Mouse (Mus musculus) ovary, postnatal 14 days (tissue): ENCODE data around the gene Lrfn1.
"Not testable (repeated sequence)": the region's sequence is repeated elsewhere in the genome, so short reads cannot be mapped to it uniquely, and the experiment has no call there.

Experiments
- DNase-seq: peaks from one replicate; pipeline ENCODE4 v3.0.0; 2022; ENCODE audit warnings: low spot score

The Lrfn1 gene

DNA sequence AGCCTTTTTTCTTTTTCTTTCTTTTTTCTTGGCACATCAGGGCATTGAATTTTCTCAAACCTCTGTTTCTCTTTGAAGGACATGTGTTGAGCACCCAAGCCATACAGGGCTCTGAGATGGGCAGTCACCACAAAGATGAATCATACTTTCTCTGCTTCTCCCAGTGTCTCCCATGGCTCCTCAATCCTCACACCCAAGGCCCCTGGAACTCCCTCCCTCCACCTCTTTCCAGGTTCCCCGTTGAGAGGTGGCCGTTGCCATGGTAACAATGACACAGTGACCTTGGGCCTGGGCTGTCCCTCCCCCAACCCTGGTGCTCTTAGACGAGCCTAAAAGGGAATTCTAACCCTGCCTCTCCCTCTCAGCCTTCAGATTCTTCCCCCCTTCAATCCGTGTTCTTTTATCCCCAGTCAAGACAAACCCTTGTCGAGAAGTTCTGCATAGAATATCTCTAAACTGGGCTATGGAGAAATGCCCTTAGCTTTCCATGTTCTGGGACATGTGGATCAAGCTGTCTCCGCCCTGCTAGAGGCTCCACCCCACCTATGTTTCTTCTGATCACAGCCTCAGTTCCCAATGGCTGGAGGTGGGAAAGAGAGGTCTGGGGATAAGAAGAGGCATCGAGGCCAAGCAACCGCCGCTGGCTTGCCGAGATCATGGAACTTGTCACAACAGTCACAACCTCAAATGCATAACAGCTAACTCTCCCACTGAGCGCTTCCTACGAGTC, 4.5 kb upstream of the Lrfn1 start:
- no peak for DNase-seq

GRCm38 (mm10) chr7:28447865-28448820, 3.6 kb upstream of the Lrfn1 start:
- no peak for DNase-seq

- DNase-seq, result no peak
Measured at GRCm38 (mm10) chr7:28452361-28453005, 703 bp downstream of the Lrfn1 start.

GRCm38 (mm10) chr7:28460361-28460760, 8.6 kb downstream of the Lrfn1 start:
- DNase-seq, result no peak

- DNase-seq, result no peak
Measured at GRCm38 (mm10) chr7:28462769-28463168, 11.0 kb downstream of the Lrfn1 start.

GRCm38 (mm10) chr7:28464416-28465212, 12.8 kb downstream of the Lrfn1 start:
- DNase-seq, result peak; percentile 49

DNA sequence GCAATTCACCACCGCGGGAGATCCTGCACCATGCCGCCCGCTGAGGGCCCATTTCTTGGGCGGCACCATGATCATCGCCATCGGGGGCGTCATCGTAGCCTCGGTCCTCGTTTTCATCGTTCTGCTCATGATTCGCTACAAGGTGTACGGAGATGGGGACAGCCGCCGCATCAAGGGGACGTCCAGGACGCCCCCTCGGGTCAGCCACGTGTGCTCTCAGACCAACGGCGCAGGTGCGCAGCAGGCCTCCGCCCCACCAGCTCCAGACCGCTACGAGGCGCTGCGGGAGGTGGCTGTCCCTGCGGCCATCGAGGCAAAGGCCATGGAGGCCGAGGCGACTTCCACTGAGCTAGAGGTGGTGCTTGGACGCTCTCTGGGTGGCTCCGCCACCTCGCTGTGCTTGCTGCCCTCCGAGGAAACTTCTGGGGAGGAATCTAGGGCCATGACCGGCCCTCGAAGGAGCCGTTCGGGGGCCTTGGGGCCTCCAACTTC, 15.0 kb downstream of the Lrfn1 start:
- DNase-seq, result no peak

DNA sequence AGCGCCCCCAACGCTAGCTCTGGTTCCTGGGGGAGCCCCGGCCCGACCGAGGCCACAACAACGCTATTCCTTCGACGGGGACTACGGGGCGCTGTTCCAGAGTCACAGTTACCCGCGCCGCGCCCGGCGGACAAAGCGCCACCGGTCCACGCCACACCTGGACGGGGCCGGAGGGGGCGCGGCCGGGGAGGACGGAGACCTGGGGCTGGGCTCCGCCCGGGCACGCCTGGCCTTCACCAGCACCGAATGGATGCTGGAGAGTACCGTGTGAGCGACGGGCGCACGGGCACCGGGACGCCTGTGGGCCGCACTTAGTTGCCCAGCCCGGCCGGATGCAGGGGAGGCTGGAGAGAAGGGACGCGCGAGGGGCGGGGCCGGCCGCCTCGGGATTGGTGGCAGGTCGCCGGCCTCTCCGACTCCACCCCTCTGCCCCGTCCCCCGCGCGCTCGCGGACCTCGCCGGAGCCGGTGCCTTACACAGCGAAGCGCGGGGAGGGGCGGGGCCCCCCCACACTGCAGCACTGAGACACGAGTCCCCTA, 15.5 kb downstream of the Lrfn1 start:
- peak; percentile 34 for DNase-seq

- DNase-seq, result no peak
Measured at GRCm38 (mm10) chr7:28476191-28476590, 24.4 kb downstream of the Lrfn1 start.

- DNase-seq, result no peak
Measured at GRCm38 (mm10) chr7:28477363-28477762, 25.6 kb downstream of the Lrfn1 start.

DNA sequence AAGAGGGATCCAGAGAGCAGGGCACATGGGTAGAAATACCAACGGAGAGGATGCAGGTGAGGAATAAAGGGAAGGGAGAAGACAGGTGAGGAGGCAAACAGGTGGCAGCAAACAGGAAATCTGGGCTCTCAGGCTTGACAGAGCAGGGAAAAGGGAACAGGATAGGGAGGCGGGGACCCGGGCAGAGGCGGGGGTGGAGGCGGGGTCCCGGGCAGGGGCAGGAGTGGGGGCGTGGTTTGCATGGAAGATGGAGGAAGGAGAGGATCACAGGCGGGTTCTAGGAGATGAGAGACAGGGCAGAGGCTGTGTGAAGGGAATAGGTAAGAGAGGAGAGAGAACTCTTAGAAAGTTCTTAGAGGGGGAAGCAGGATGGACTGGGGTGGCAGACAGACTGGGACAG, 27.1 kb downstream of the Lrfn1 start:
- no peak for DNase-seq

GRCm38 (mm10) chr7:28482854-28483253, 31.1 kb downstream of the Lrfn1 start:
- DNase-seq, result no peak

DNA sequence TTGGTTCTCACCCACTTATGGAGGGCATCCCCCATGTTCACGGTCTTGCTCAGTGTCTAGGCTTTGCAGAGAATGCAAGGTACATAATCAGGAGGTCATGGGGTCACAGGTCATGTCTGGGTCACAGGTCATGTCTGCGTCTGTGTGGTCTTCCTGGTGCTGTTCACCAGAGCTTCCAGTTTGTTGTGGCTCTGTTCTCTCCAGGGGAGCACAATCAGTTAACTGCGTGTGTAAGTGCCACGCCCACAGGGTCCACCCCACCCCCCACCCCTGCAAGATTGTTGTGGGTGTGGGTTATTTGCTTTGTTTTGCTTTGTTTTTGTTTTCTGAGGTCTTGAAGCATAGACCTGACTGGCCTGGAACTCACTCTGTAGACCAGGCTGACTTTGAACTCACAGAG, 32.4 kb downstream of the Lrfn1 start:
- no peak for DNase-seq

GRCm38 (mm10) chr7:28488030-28488491, 36.3 kb downstream of the Lrfn1 start:
- DNase-seq, result peak; percentile 11

GRCm38 (mm10) chr7:28490410-28490809, 38.6 kb downstream of the Lrfn1 start:
- DNase-seq, result peak; percentile 59

DNA sequence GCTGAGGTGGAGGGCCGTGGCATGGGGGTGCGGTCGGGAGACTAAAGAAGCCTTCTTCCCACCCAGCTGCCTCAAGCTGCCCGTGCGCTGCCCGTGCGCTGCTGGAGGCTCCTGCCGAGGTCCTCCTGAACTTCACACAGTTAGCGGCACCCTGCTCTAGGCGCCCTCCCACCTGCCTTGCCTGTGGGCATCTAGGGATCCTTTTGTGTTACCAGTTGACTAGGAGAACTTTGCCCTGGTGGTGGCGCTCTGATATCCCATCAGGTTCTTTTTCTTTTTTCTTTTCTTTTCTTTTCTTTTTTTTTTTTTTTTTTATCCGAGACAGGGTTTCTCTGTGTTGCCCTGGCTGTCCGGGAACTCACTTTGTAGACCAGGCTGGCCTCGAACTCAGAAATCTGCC, 39.1 kb downstream of the Lrfn1 start:
- no peak for DNase-seq

DNA sequence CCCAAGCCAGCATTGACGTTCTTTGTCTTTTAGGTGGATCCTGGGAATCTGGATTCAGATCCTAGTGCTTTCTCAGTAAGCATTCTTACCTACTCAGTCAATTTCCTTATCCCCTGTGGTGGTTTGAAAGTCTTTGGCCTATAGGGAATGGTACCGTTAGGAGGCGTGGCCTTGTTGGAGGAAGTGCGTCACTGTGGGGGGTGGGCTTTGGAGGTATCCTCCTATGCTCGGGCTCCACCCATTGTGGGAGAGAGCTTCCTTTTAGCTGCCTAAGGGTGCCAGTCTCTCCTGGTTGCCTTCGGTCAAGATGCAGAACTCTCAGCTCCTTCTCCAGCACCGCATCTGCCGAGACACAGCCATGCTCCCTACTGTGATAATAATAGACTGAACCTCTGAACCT, 40.5 kb downstream of the Lrfn1 start:
- no peak for DNase-seq

- no peak for DNase-seq
Measured at GRCm38 (mm10) chr7:28495426-28495825, 43.6 kb downstream of the Lrfn1 start.

- DNase-seq, result no peak
Measured at GRCm38 (mm10) chr7:28505585-28505984, 53.8 kb downstream of the Lrfn1 start.

DNA sequence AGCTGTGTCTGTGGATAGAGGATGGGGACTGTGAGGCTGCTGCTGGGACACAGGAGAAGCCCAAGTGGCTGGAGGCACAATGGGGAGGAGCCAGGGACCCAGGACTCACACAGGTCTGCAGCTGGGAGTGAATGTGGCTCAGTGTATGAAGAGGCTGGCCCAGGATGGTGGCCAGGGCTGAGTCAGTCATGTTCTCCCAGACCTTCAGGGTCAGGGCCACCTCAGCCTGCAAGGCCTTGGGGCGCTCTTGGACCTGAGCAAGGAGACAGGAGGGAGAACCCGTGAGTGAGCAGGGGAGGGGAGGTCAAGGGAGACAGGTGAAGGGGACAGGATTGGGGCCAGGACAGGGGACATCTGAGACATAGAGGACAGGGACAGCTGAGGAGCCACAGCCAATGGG, 57.3 kb downstream of the Lrfn1 start:
- not testable (repeated sequence) for DNase-seq

DNA sequence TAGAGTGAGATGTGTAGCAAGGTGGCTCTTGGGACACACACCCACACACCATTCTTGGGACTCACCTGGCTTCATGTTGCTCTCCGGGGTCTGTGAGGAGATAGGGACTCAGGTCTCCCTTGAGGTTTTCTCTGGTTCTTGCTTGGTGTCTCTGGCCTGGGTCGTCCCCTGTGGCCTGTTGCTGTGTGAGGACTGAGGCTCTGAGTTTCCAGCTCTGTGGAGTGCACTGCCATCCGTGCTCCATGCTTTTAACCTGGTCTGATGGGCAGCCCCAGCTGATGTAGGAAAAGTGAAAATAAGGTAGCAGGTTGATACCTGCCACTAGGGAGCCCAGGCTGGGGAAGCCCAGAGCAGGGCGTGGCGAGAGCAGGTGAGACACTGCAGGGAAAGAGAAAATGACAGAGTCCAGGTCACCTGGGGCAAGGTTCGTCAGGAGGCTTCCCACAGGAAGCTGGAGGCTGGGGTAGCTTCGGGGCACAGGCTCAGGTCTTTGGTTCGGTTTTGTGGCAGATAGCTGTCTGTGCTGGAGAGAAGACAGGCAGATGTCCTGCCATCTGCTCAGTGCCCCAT, 58.7 kb downstream of the Lrfn1 start, which contains the start of gene Ifnl2:
TSS of gene Ifnl2 (minus strand) at position 51 of the 570 bp plus-strand sequence.
- not testable (repeated sequence) for DNase-seq
